Mouse (Mus musculus): ENCODE data around the gene CK137956. TPM values are rescaled to one million over a fixed set of nuclear protein-coding genes. Genes with fewer than 3 reads are reported as not detected.

CK137956 gene
- polyA plus RNA-seq (2015; fragmentation: Nextera tagmentation; extraction: Ambion mirVana), result 0.16 TPM in 1 of 2 replicates, not detected in the other

GRCm38 (mm10) chr4:127970901-127971868, at the start of gene CK137956:
Gene CK137956 (minus strand): TSS chr4:127970951.

GRCm38 (mm10) chr4:127987784-127988455, 17.2 kb upstream of the CK137956 start, which contains the start of gene Csmd2:
Gene Csmd2 (plus strand): TSS chr4:127987857.

Other genes starting within 250 kb of the CK137956 start
- gene Csmd2, start 16.9 kb upstream of the CK137956 start, polyA plus RNA-seq (2015; fragmentation: Nextera tagmentation; extraction: Ambion mirVana), result 0.50 and 1.7 TPM in 2 replicates

All from adrenal gland, postnatal 0 days (tissue).